ENCODE assay signal across 8 mouse cellular contexts in genomic region chr10:93679191-93680007, GRCm38 (mm10). TPM values are rescaled to one million over a fixed set of nuclear protein-coding genes. Genes with fewer than 3 reads are reported as not detected.
DNase-seq lines count a peak whose midpoint lies in the region; ATAC-seq lines count a peak whose summit lies in the region.

No protein-coding gene starts in this region.

- DNase-seq in adrenal gland, postnatal 10 days: peak; percentile 56
- peak; percentile 49 to 59 for DNase-seq in heart, postnatal 14 days
- no peak for DNase-seq in adipocyte (ENCODE audit: low spot score)
- no peak for DNase-seq in yolk sac, embryonic 10.5 days (ENCODE audit: low spot score)
- no peak for DNase-seq in cerebellum, adult 8-10 months

- no peak overlapping the region for H3K9ac ChIP-seq in limb, embryonic 15.5 days
- H3K9ac ChIP-seq in midbrain, embryonic 15.5 days: peak overlapping the region; percentile 16; the same call in 1 of the 2 replicates

- peak; percentile 85 for ATAC-seq in erythroid progenitor cell, adult 5-6 weeks (replicated peaks; ENCODE audit: low FRiP score, poor library complexity, severe bottlenecking)
- ATAC-seq in limb, embryonic 15.5 days (ENCODE audit: insufficient number of reproducible peaks, low FRiP score, low TSS enrichment, low read depth): peak; percentile 58; the same call in 1 of the 2 replicates
- peak; percentile 77; the same call in 1 of the 2 replicates for ATAC-seq in midbrain, embryonic 15.5 days (replicated peaks)

- intact Hi-C loops in heart, postnatal 14 days (cut with DNase I): no loop called here

- H3K36me3 ChIP-seq in limb, embryonic 15.5 days: 0 out of 2 replicates have a peak, but pooled peaks cover 4% of the 10 kb centered on the region
- H3K36me3 ChIP-seq in midbrain, embryonic 15.5 days (replicated peaks): peaks cover 4% of the 10 kb centered on the region; the same call in 1 of the 2 replicates

- no peak overlapping the region for H3K4me3 ChIP-seq in limb, embryonic 15.5 days
- H3K4me3 ChIP-seq in midbrain, embryonic 15.5 days: peak overlapping the region; percentile 21

- 47% methylated on average over 19 of the region's 19 CpGs for WGBS in limb, embryonic 15.5 days
- WGBS in midbrain, embryonic 15.5 days: 41% methylated on average over 19 of the region's 19 CpGs

- no peaks in the 10 kb centered on the region for H3K9me3 ChIP-seq in limb, embryonic 15.5 days
- no peaks in the 10 kb centered on the region for H3K9me3 ChIP-seq in midbrain, embryonic 15.5 days

- peak overlapping the region; percentile 67 for H3K27ac ChIP-seq in limb, embryonic 15.5 days
- H3K27ac ChIP-seq in midbrain, embryonic 15.5 days: no peak overlapping the region; the same call in 1 of the 2 replicates

- no peaks in the 10 kb centered on the region for H3K27me3 ChIP-seq in limb, embryonic 15.5 days
- H3K27me3 ChIP-seq in midbrain, embryonic 15.5 days (replicated peaks): no peaks in the 10 kb centered on the region

- peak overlapping the region; percentile 32; the same call in 1 of the 2 replicates for H3K4me2 ChIP-seq in limb, embryonic 15.5 days
- peak overlapping the region; percentile 44 for H3K4me2 ChIP-seq in midbrain, embryonic 15.5 days

- peaks cover 16% of the 10 kb centered on the region for H3K4me1 ChIP-seq in limb, embryonic 15.5 days
- H3K4me1 ChIP-seq in midbrain, embryonic 15.5 days: peaks cover 18% of the 10 kb centered on the region

RNA-seq across cellular contexts. Expression of gene Ntn4, which starts 38.9 kb away (rescaled TPM):
- total RNA-seq in adrenal gland, postnatal 10 days (2021): 1 to 10 TPM; 7.1 to 9.5 TPM
- total RNA-seq in erythroid progenitor cell, adult 5-6 weeks (2015; ENCODE audit: low replicate concordance): 16.6 and 18.0 TPM in 2 replicates
- 10.0 and 18.5 TPM in 2 replicates for total RNA-seq in erythroid progenitor cell, adult 5-6 weeks (2017; ENCODE audit: low replicate concordance)
- 10 to 100 TPM; 18.0 to 18.4 TPM for total RNA-seq in heart, postnatal 14 days (2021)
- polyA plus RNA-seq in limb, embryonic 15.5 days (2015; fragmentation: Nextera tagmentation; extraction: Ambion mirVana): 0.43 and 1.2 TPM in 2 replicates
- 1.2 and 1.8 TPM in 2 replicates for polyA plus RNA-seq in midbrain, embryonic 15.5 days (2015; fragmentation: Nextera tagmentation; extraction: Ambion mirVana)

Comparison
In these comparisons a context has a peak if more than half of its experiments do, and no peak if none do; other contexts are left out.
1. DNase-seq: peak in adrenal gland, postnatal 10 days (single experiment) and heart, postnatal 14 days (2 of 2); none in adipocyte (single experiment), yolk sac, embryonic 10.5 days (single experiment) and cerebellum, adult 8-10 months (single experiment).
2. Peak in every context shown above with its lines, with median percentiles within 50 percentile points of each other: ATAC-seq.